Mouse (Mus musculus): ENCODE measurements around the gene Acvrl1. TPM values are rescaled to one million over a fixed set of nuclear protein-coding genes. Genes with fewer than 3 reads are reported as not detected.

Gene Acvrl1
- total RNA-seq, 2 experiments from 2014 or later, result 26.5 to 27.9 TPM

- DNase-seq, result peak in 1 of 2 experiments; percentile 15
Measured at GRCm38 (mm10) chr15:101142672-101143071, 14.3 kb downstream of the Acvrl1 start.

DNA sequence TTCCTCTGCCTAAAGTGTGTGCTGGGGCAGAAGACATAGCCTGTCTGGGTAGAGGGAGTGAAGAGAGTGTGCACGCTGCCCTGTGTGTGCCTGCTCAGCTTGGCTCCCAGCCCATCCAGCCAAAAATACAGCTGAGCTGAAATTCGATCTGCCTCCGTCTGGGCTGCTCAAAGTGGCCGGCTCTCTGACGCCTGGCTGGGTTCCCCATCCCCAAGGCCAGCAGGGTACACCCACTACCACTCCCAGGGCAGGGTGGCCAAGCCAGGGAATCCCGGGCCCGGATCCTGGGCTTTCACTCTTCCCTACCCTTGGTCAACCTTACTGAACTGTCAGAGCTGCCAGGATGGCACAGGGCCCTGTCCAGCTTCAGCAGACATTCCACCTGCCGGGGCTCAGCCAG, 15.2 kb downstream of the Acvrl1 start:
- peak; percentile 82 to 90 for DNase-seq

- DNase-seq, result no peak
Measured at GRCm38 (mm10) chr15:101144176-101144575, 15.9 kb downstream of the Acvrl1 start.

DNA sequence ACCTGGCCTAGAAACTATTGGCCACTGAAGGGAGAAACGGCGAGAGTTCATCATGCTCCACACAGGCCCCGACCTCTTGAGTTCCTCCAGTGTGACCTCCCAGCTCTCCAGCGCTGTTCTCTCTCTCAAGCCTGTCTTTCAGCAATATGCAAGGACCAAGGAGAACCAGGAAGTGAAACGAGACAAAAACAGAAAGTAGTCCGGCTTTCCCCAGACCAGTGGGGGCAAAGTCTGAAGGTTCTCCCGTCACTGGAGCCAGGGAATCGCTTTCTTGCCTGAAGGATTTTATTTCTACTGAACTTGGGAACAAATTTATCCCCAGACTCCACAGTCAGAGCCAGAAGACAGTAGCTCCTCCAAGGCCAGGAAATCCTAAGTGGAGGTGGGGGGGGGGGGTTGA, 16.5 kb downstream of the Acvrl1 start:
- DNase-seq, result peak in 1 of 2 experiments; percentile 45

DNA sequence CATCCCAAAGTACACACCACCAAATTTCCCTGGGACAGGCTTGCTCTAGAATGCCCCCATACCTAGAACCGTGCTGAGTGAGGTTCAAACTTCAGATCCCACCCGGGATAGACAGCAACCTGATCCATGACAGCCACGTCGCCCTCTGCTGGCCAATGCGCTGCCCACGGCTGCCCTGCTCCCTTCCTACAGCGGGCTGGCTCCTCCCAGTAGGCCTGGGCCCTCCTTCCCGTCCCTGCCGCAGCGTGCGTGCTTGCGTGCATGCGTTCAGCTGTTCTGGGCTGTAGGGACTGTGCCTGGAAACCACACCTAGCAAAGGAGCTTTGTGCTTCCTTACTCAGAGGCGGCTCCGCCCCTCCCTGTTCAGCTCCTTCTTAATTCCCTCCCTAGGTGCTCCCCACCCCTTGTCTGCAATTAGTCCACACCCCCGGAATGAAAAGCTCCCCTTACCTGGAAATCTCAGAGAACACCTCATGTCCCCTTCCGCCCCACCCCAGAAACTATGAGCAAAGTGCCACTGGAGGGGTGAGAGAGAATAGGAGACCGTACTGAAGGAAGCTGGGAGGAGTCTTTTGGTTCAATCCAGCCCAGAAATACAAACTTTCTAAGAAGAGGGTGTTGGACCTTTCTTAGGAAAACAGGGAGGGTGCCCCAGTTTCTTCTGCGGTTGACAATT, 17.2 kb downstream of the Acvrl1 start:
- peak; percentile 97 to 98 for DNase-seq

DNA sequence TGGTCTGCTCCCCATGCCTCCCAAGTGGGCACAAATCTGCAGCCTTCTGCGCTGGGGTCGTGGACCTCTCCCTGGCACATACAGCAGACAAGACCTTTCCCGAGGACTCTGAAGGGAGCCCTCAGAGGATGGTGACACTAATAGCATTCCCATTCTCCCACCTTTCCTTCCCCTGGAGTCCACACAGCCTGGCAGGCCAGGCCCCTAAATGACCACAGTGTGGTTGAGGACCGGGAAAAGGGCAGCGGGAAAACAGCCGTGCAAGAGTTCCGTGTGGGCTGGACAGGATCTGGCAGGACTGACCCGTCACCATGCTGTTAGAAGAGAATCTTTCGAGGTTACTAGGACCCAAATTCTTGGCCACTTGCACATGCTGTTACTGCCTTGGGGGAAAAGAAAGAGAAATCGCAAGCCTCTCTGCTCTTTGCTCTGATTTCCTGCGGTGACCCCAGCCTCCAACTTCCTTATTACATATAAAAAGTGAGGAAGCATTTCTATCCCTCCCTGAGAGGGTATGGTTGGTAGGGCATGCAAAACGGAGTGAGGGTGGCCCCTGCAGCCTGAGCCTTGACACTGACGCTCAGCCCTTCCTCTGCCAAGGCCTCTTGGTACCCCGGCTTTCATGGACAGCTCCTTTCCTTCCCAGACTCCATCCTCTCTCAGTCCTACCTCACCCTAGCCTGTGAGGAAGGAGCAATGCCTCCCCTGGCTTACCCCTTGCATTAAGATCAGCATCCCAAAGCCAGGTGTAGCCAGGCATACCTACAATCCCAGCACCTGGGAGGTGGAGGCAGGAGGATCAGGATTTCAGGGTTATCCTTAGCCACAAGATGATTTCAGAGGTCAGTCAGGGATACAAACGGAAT, 18.0 kb downstream of the Acvrl1 start:
- peak in 1 of 2 experiments; percentile 45 for DNase-seq

DNA sequence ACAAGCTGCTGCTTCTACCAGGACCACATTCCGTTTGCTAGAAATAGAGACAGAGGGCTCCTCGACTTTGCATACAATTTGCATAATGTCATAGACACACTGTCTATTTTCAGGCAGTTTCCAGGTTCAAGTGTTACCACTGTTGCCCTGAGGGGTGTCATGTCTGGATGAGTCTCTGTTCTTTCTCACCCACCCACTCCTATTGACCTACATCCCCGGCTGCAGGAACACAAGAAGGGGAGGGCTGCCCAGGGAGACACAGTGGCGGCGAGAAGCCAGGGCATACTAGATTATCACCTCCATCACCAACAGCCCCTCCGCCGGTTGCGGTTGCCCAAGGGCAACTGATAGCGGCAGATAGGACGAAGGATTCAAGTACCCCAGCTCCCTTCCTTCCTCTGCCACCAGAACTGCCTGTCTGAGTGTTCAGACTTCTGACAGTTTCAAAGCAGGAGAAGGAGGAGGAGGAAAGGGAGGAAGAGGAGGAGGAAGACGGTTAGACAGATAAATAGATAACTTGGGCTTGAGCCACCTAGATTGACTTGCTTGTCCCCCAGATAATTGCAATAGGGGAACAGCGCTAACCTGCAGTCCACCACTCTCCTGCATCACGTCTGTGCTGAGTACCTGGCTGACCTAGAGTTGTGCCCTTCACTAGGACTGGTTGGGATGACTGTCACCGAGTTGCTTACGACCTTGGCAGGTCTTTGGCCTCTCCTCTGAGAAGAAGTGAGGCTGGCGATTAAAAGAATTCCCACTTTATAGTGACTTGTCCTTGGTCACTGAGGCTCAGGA, 19.0 kb downstream of the Acvrl1 start:
- DNase-seq, result no peak

DNA sequence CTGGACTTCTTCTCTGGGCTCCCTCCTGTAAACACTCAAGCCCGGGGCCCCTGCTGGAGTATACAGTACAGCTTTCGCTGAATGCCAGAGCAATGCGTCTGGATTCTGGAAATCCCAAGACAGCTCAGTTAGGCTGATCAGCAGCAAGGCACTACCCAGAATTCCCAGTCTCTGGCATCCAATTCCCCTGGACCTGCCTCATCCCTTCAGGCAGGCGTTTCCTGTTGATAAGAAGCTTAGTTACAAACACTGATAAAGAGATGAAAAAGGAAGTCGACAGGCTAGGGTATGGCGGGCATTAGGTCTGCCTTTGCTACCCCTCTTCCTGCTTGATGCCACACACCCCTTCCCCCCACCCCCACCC, 19.6 kb downstream of the Acvrl1 start:
- DNase-seq, result peak; percentile 63 to 73

DNA sequence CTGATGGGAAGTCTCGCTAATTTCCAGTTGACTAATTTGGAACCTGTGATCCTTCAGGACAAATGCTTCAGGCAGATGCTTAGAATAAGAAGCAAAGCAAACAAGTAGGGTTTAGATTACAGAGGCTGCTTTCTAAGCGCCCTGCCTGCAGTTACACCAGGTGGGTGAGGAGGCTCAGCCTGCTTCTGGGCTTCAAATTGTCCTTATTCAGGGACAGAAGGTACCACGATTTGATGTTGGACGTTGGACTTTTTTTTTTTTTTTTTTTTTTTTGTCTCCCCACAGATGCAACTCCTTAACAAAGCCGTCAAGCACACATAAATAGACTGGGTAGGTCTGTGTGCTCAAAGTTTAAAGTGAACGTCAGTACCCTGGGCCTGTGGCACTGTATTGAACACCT, 20.3 kb downstream of the Acvrl1 start:
- DNase-seq, result no peak

GRCm38 (mm10) chr15:101151409-101152261, 23.3 kb downstream of the Acvrl1 start:
- no peak for DNase-seq

DNA sequence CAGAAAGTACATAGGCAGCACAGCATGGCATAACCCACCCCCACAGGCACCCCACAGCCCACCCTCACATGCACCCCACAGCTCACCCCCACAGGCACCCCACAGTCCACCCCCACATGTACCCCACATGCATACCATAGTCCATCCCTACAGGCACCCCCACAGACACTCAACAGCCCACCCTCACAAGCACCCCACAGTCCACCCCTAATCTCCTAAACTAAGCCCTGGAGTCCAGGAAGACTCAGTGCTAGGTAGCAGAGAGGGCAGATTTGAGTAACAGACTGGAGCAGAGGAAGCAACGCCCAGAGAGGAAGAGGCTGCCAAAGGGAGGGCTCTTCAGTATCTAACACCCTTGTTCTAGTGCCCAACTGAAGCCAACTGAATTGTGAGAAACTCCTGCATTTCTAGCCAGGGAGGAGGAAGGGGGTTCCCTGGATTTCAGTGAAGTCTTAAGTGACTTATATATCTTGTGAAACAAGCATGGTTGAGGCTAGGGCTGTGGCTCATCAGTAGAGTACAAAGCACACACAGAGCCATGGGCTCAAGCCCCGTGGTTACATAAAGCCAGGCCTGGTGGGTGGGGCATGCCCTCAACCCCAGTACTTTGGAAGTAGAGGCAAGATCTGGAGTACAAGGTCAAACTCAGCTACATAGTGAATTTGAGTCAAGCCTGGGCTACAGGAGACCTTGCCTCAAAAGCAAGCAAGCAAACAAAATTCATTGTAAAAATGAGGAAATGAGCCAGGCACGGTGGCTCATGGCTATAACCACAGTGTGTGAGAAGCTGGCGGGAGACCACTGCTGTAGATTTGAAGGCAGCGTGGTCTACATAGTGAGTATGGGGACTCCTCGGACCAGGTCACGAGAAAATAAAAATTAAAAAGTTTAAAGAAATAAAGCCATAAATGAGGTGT, 26.6 kb downstream of the Acvrl1 start:
- DNase-seq, result no peak

DNA sequence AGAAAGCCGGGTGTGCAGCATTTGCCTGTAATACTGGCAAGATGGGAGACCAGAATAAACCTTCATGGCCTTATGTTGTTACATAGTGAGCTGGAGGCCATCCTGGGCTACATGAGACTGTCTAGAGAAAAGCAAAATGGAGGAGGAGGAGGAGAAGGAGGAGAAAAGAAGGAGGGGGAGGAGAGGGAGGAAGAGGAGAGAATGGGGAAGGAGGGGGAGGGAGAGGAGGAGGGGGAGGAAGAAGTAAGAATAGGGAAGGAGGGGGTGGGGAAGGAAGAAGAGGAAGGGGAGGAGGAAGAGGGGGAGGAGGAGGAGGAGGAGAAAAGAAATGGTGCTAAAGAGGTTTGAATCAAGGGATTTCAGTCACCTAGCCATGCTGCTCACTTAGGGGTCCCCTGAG, 31.8 kb downstream of the Acvrl1 start:
- no peak for DNase-seq

DNA sequence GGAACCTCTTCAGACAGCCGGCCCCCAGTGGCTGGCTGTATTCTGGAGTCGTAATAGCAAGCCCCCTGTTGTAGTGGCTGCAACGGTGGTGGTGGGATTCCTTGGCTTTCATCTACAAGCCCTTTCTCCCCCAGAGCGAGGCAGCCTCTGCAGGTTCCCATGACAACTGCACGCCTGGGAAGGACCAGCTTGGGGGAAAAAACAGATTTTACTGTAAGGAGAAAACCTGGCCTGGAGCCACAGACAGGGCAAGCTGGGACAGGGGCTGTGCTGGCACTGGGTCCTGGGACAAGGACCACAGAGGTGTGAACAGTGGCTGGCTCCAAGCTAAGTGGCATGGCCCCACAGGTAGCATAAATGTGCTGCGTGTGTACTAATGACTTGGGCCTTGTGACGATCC, 32.3 kb downstream of the Acvrl1 start:
- no peak for DNase-seq

DNA sequence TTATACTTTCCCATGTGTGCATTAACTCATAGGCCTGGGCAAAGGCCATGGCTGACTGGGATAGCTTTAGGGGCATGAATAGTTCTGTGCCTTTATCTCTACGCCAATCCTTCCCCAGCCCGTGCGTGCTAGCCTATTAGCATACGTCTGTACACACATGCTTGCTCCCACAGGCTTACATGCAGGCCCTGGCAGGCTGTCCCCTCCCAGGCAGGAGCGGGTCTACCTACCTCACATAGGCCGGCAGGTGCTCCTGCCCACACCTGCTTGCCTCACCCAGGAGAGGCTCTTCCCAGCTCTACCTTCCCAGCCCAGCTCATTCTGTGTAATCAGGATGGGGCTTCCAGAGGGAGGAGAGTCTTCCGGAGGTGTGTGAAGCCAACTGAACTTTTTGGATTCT, 33.2 kb downstream of the Acvrl1 start:
- DNase-seq, result no peak

DNA sequence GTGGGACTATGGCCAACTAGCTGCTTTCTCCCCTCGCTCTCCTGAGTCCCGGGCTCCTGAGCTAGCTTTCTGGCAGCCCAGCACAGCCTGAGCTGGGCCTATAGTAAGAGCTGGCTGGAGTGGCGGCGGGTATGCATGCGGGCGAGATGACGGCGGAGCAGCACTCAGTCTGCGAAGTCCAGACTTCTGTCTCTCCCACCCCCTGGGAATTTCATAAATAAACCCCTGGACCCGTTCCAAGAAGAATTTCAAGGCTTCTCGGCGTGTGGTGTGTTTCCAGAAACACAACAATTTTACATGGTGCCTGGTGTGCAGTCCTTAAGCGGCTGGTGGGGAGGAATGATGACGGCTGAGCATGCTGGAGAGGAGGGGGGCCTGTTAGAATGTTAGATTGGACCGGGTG, 34.7 kb downstream of the Acvrl1 start:
- DNase-seq, result no peak

GRCm38 (mm10) chr15:101163854-101164253, 35.5 kb downstream of the Acvrl1 start:
- DNase-seq, result no peak

GRCm38 (mm10) chr15:101164291-101164690, 36.0 kb downstream of the Acvrl1 start:
- no peak for DNase-seq

- DNase-seq, result no peak
Measured at GRCm38 (mm10) chr15:101165658-101166437, 37.5 kb downstream of the Acvrl1 start.

DNA sequence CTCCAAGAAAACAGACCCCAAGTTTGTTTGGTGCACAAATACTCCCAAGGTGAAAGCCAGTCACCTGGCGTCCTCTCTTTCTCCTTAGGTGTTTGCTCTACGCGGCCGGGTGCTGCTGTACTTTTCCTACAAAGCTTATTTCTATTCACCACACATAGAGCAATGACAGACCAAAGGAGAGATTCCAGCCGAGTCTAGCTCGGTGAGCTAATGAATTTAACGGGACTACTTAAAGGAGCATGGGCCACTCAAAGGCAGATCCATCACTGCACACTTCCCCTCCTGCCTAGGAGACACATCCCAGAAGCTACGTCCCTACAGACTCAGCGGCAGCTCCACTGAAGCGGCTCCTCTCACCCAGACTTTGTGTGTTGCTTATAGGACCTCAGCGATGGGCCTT, 39.2 kb downstream of the Acvrl1 start:
- no peak for DNase-seq

GRCm38 (mm10) chr15:101169910-101170309, 41.6 kb downstream of the Acvrl1 start:
- no peak for DNase-seq
